20 mouse cellular contexts compared by ENCODE assay signal in genomic region chr17:11156119-11156518, GRCm38 (mm10).
DNase-seq lines count a peak whose midpoint lies in the region; ATAC-seq and TF ChIP-seq lines count a peak whose summit lies in the region.
"Had no signal": no experiment of that assay in that cellular context is flagged by ENCODE, and none has a peak within 500 bp of the region (broad histone marks: within the 10 kb centered on the region; RNA-seq: fewer than 3 reads in every experiment).

No protein-coding gene starts in this region.

- 76% methylated on average over 3 of the region's 3 CpGs for WGBS in forebrain, embryonic 15.5 days
- 85% methylated on average over 3 of the region's 3 CpGs for WGBS in forebrain, embryonic 11.5 days
- 78% methylated on average over 3 of the region's 3 CpGs for whole genome bisulfite sequencing in forebrain, embryonic 16.5 days
- 86% methylated on average over 3 of the region's 3 CpGs for WGBS in hindbrain, postnatal 0 days

- H3K4me2 ChIP-seq in forebrain, embryonic 15.5 days (replicated peaks), result no peak overlapping the region
- H3K4me2 ChIP-seq in forebrain, embryonic 11.5 days (ENCODE audit: low read depth, low read length, severe bottlenecking), result no peak overlapping the region
- H3K4me2 ChIP-seq in forebrain, embryonic 16.5 days (ENCODE audit: low read length), result no peak overlapping the region
- no peak overlapping the region for H3K4me2 ChIP-seq in hindbrain, postnatal 0 days (ENCODE audit: low read depth, low read length)
- H3K4me2 ChIP-seq: hindbrain, embryonic 12.5 days had no signal

- H3K9ac ChIP-seq in forebrain, embryonic 15.5 days (replicated peaks), result no peak overlapping the region
- no peak overlapping the region for H3K9ac ChIP-seq in forebrain, embryonic 11.5 days (ENCODE audit: low read length)
- no peak overlapping the region for H3K9ac ChIP-seq in forebrain, embryonic 16.5 days (replicated peaks; ENCODE audit: low read depth, low read length)
- no peak overlapping the region for H3K9ac ChIP-seq in hindbrain, postnatal 0 days (replicated peaks; ENCODE audit: low read length)
- H3K9ac ChIP-seq: hindbrain, embryonic 12.5 days had no signal

- H3K9me3 ChIP-seq in forebrain, embryonic 15.5 days, result no peaks in the 10 kb centered on the region
- no peaks in the 10 kb centered on the region for H3K9me3 ChIP-seq in forebrain, embryonic 11.5 days (ENCODE audit: control insufficient read depth, low read length)
- H3K9me3 ChIP-seq in forebrain, embryonic 16.5 days (ENCODE audit: control insufficient read depth, low read length), result no peaks in the 10 kb centered on the region
- H3K9me3 ChIP-seq in hindbrain, postnatal 0 days (ENCODE audit: low read length), result no peaks in the 10 kb centered on the region
- H3K9me3 ChIP-seq: embryonic facial prominence, embryonic 10.5 days; heart, embryonic 10.5 days; hindbrain, embryonic 12.5 days had no signal

- H3K4me3 ChIP-seq in forebrain, embryonic 15.5 days, result no peak overlapping the region
- no peak overlapping the region for H3K4me3 ChIP-seq in forebrain, embryonic 11.5 days (ENCODE audit: low read depth, low read length)
- H3K4me3 ChIP-seq in left cerebral cortex, adult 2 months, result no peak overlapping the region
- H3K4me3 ChIP-seq in forebrain, embryonic 16.5 days (replicated peaks; ENCODE audit: low read length), result no peak overlapping the region
- no peak overlapping the region for H3K4me3 ChIP-seq in hindbrain, postnatal 0 days (ENCODE audit: low read length)
- H3K4me3 ChIP-seq: embryonic facial prominence, embryonic 10.5 days; heart, embryonic 10.5 days; hindbrain, embryonic 12.5 days had no signal

- H3K27ac ChIP-seq in forebrain, embryonic 15.5 days (replicated peaks), result no peak overlapping the region
- no peak overlapping the region for H3K27ac ChIP-seq in forebrain, embryonic 11.5 days (ENCODE audit: low read depth, low read length)
- H3K27ac ChIP-seq in left cerebral cortex, adult 2 months, result peak overlapping the region; percentile 83
- no peak overlapping the region for H3K27ac ChIP-seq in forebrain, embryonic 16.5 days (ENCODE audit: low read length)
- no peak overlapping the region for H3K27ac ChIP-seq in hindbrain, postnatal 0 days
- H3K27ac ChIP-seq: embryonic facial prominence, embryonic 10.5 days; heart, embryonic 10.5 days; hindbrain, embryonic 12.5 days had no signal

- no peak for TF ChIP-seq CTCF in left cerebral cortex, adult 2 months (IDR thresholded peaks at IDR 0.05)
- TF ChIP-seq CTCF in hindbrain, postnatal 0 days (IDR thresholded peaks at IDR 0.05; ENCODE audit: low read depth), result no peak

- intact Hi-C loops in left cerebral cortex, adult 2 months (cut with DNase I), result loop anchor here (2.0 to 5.0 kb wide), 5 partner anchors 49 to 837 kb away; partner anchors contain the start of gene Qk
- intact Hi-C loops in left cerebral cortex, postnatal 4 days (cut with DNase I), result no loop called here

- no peak for DNase-seq in forebrain, embryonic 11.5 days (ENCODE audit: low spot score)
- DNase-seq in left cerebral cortex, adult 2 months (ENCODE audit: extremely low spot score in 1 of 2, low spot score in 2 of 2), result no peak
- no peak for DNase-seq in left cerebral cortex, postnatal 4 days
- DNase-seq in ZHBTc4 (ENCODE audit: low read depth, low spot score), result peak; percentile 29
- DNase-seq in hindbrain, postnatal 0 days (ENCODE audit: low spot score), result no peak
- no peak for DNase-seq in urinary bladder, postnatal 36 days (ENCODE audit: low spot score in 2 of 2)
- DNase-seq: adrenal gland, adult 8-10 months; adrenal gland, postnatal 36 days; gastrocnemius, postnatal 36 days; heart, adult 18-20 months; heart, postnatal 10 days; heart, postnatal 4 days; kidney, adult 11 months had no signal

- ATAC-seq in forebrain, embryonic 15.5 days (replicated peaks), result peak; percentile 60; the same call in 1 of the 2 replicates
- ATAC-seq in forebrain, embryonic 11.5 days (replicated peaks; ENCODE audit: low FRiP score), result no peak
- ATAC-seq in forebrain, embryonic 16.5 days, result peak; percentile 47
- ATAC-seq in hindbrain, postnatal 0 days, result no peak
- ATAC-seq: hindbrain, embryonic 16.5 days had no signal

- no peaks in the 10 kb centered on the region for H3K27me3 ChIP-seq in forebrain, embryonic 15.5 days
- no peaks in the 10 kb centered on the region for H3K27me3 ChIP-seq in forebrain, embryonic 11.5 days (ENCODE audit: control insufficient read depth, insufficient read depth, low read length)
- H3K27me3 ChIP-seq in forebrain, embryonic 16.5 days (replicated peaks; ENCODE audit: control insufficient read depth, insufficient read depth, low read length), result no peaks in the 10 kb centered on the region
- no peaks in the 10 kb centered on the region for H3K27me3 ChIP-seq in hindbrain, postnatal 0 days (ENCODE audit: insufficient read depth, low read length)
- H3K27me3 ChIP-seq: CH12.LX; hindbrain, embryonic 12.5 days had no signal

- H3K36me3 ChIP-seq in forebrain, embryonic 15.5 days, result no peaks in the 10 kb centered on the region
- H3K36me3 ChIP-seq in forebrain, embryonic 11.5 days (ENCODE audit: control insufficient read depth, insufficient read depth, low read length), result no peaks in the 10 kb centered on the region
- H3K36me3 ChIP-seq in forebrain, embryonic 16.5 days (ENCODE audit: control insufficient read depth, insufficient read depth), result no peaks in the 10 kb centered on the region
- H3K36me3 ChIP-seq in hindbrain, postnatal 0 days (ENCODE audit: insufficient read depth, low read length), result no peaks in the 10 kb centered on the region
- H3K36me3 ChIP-seq: embryonic facial prominence, embryonic 10.5 days; heart, embryonic 10.5 days; hindbrain, embryonic 12.5 days had no signal

- peaks cover 10% of the 10 kb centered on the region for H3K4me1 ChIP-seq in forebrain, embryonic 15.5 days
- H3K4me1 ChIP-seq in forebrain, embryonic 11.5 days (replicated peaks; ENCODE audit: control insufficient read depth, insufficient read depth, low read length), result no peaks in the 10 kb centered on the region
- peaks cover 15% of the 10 kb centered on the region for H3K4me1 ChIP-seq in forebrain, embryonic 16.5 days (replicated peaks; ENCODE audit: control insufficient read depth, insufficient read depth, low read length)
- no peaks in the 10 kb centered on the region; the same call in 1 of the 2 replicates for H3K4me1 ChIP-seq in hindbrain, postnatal 0 days (ENCODE audit: insufficient read depth, low read length)
- H3K4me1 ChIP-seq: embryonic facial prominence, embryonic 10.5 days; heart, embryonic 10.5 days; hindbrain, embryonic 12.5 days had no signal

Comparison
In these comparisons a context has a peak if more than half of its experiments do, and no peak if none do; other contexts are left out.
1. ATAC-seq: peak in forebrain, embryonic 15.5 days (single experiment) and forebrain, embryonic 16.5 days (single experiment); none in forebrain, embryonic 11.5 days (single experiment) and hindbrain, postnatal 0 days (single experiment).